Mouse (Mus musculus) hindbrain, embryonic 14.5 days (tissue): ENCODE data around the gene Pcnx2. TPM values are rescaled to one million over a fixed set of nuclear protein-coding genes. Genes with fewer than 3 reads are reported as not detected.
A peak's percentile ranks its signal among the peaks of the same experiment; 100 is the strongest.

Experiments
- ATAC-seq: fragments of 200-750 bp; cut with Nextera tagmentation; 2 replicates; pipeline ENCODE4 v1.8.0; 2017; ENCODE audit warnings: moderate number of reproducible peaks, mild to moderate bottlenecking, moderate TSS enrichment, moderate library complexity; ENCODE audit not compliant: low FRiP score
- DNase-seq: peaks from one replicate; pipeline ENCODE4 v3.0.0-alpha.2; 2015; ENCODE audit warnings: low spot score
- H3K27ac ChIP-seq: fragments of 300-500 bp; sonication (generic); 2 replicates; pipeline ENCODE4 v1.5.1; 2014; ENCODE audit warnings: mild to moderate bottlenecking, moderate library complexity
- H3K27me3 ChIP-seq: fragments of 300-500 bp; sonication (generic); 2 replicates; pipeline ENCODE4 v1.6.1; 2014; ENCODE audit warnings: mild to moderate bottlenecking, low read length, mixed read lengths; ENCODE audit not compliant: control insufficient read depth, insufficient read depth
- H3K36me3 ChIP-seq: fragments of 300-500 bp; sonication (generic); replicated peaks from 2 replicates; pipeline ENCODE4 v1.6.1; 2014; ENCODE audit not compliant: control insufficient read depth, insufficient read depth
- H3K4me1 ChIP-seq: fragments of 300-500 bp; sonication (generic); replicated peaks from 2 replicates; pipeline ENCODE4 v1.6.1; 2014; ENCODE audit warnings: antibody characterized with exemption, low read length, mixed read lengths; ENCODE audit not compliant: control insufficient read depth, insufficient read depth
- H3K4me2 ChIP-seq: fragments of 300-500 bp; sonication (generic); replicated peaks from 2 replicates; pipeline ENCODE4 v1.6.1; 2014; ENCODE audit warnings: mild to moderate bottlenecking, moderate library complexity
- H3K4me3 ChIP-seq: fragments of 300-500 bp; sonication (generic); replicated peaks from 2 replicates; pipeline ENCODE4 v1.5.1; 2014; ENCODE audit warnings: mild to moderate bottlenecking, low read length
- H3K9ac ChIP-seq: fragments of 300-500 bp; sonication (generic); 2 replicates; pipeline ENCODE4 v1.6.1; 2014
- H3K9me3 ChIP-seq: fragments of 300-500 bp; sonication (generic); 2 replicates; pipeline ENCODE4 v1.6.1; 2016; ENCODE audit warnings: low read length; ENCODE audit not compliant: control insufficient read depth
- WGBS: fragments of 180-500 bp; shearing (Covaris S2); extraction: QIAGEN DNeasy Blood & Tissue Kit; methylation state at CpG from one replicate; pipeline ENCODE4 v1.1.7; 2014; 5-methylcytosine and 5-hydroxymethylcytosine counted together
- polyA plus RNA-seq: library from polyadenylated mRNA; unstranded; fragments of >200 nt; fragmentation: Nextera tagmentation; extraction: Ambion mirVana; gene quantifications from 2 replicates; pipeline ENCODE4 v1.2.1, GENCODE M21; 2014

The Pcnx2 gene
- polyA plus RNA-seq, 1 experiment from 2014 or later: 5.1 TPM

DNA sequence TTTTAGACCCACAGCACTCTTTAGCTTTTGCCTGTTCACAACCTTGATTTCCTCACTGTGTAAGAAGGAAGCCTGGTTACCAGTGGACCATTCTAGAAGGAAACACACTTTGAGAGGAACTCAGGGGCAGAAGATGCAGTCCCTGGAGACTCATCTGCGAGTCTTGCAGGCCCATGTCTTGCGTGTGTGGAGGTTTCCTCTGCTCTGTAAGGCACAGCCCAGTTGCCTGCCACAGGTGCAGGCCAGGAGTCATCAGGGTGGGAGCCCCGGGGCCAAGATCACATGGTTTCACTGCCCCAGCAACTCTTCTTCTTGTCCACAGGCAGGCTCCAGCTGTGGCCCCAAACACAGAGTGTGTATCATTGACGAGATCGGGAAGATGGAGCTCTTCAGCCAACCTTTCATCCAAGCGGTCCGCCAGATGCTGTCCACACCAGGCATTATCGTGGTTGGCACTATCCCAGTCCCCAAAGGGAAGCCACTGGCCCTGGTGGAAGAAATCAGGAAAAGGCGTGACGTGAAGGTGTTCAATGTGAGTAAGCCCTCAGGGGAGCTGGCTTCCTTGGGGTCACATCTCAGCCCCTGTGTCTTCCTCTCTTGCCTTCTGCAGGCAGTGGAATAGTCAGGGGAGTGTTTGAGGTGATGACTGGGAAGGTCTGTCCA lies 153.1 kb downstream of the Pcnx2 start:
- DNase-seq: no peak
- no peak for ATAC-seq
- H3K36me3 ChIP-seq: no peaks in the 10 kb centered on the region; the same call in 1 of the 2 replicates
- no peak overlapping the region for H3K27ac ChIP-seq
- no peaks in the 10 kb centered on the region for H3K27me3 ChIP-seq
- WGBS: 90% methylated on average over 10 of the region's 10 CpGs
- H3K4me1 ChIP-seq: no peaks in the 10 kb centered on the region
- no peak overlapping the region for H3K4me3 ChIP-seq
- H3K4me2 ChIP-seq: no peak overlapping the region
- no peak overlapping the region for H3K9ac ChIP-seq
- H3K9me3 ChIP-seq: no peaks in the 10 kb centered on the region

DNA sequence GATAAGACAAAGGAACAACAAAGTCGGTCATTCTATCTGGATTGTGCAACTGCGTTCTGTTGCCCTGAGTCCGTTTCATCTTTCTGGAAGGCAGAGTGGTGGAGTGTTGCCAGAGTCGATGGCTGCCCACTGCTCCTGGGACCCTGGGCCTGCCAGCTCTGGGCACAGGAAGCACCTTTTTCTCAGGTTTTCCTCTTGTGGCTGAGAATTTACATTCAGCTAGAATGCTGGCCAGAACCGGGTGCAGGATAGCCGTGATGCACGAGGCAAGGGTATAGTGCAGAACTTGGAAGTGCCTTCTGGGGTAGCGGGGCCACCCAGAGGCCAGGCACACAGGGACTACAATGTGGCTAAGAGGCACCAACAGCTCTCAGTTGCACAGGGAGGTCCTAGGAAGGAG lies 155.7 kb downstream of the Pcnx2 start:
- DNase-seq (no peak), ATAC-seq (no peak)
- no peak overlapping the region for H3K4me3 ChIP-seq
- no peak overlapping the region for H3K27ac ChIP-seq
- H3K9ac ChIP-seq: no peak overlapping the region
- 86% methylated on average over 8 of the region's 8 CpGs for WGBS
- H3K36me3 ChIP-seq: no peaks in the 10 kb centered on the region
- no peak overlapping the region for H3K4me2 ChIP-seq
- H3K4me1 ChIP-seq: no peaks in the 10 kb centered on the region
- no peaks in the 10 kb centered on the region for H3K9me3 ChIP-seq
- H3K27me3 ChIP-seq: no peaks in the 10 kb centered on the region

DNA sequence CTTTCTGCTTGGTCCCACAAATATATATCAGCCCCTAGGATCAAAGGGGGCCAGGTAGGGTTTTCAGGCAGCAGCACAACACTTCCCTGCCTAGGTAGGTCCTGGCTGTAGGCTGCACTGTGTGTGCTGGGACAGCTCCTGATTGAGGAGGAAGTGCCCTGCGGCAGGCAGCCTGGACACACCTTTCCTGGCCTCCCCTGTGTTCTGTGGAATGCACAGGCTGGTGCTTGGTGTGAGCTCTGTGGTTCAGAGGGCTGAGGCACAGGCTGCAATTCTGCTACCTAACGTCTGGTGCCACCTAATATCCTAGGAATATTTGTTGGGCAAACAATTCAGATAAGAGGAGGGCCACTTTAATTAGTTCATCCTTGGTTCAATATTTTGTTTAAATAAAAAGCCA lies 156.3 kb downstream of the Pcnx2 start:
- Histone ChIP-seq H3K4me3 (no peak overlapping the region), H3K36me3 (no peaks in the 10 kb centered on the region), H3K27me3 (no peaks in the 10 kb centered on the region), H3K9me3 (no peaks in the 10 kb centered on the region), H3K4me1 (no peaks in the 10 kb centered on the region), H3K4me2 (no peak overlapping the region), H3K9ac (no peak overlapping the region), H3K27ac (no peak overlapping the region)
- no peak for DNase-seq
- ATAC-seq: no peak
- 69% methylated on average over 2 of the region's 2 CpGs for WGBS

DNA sequence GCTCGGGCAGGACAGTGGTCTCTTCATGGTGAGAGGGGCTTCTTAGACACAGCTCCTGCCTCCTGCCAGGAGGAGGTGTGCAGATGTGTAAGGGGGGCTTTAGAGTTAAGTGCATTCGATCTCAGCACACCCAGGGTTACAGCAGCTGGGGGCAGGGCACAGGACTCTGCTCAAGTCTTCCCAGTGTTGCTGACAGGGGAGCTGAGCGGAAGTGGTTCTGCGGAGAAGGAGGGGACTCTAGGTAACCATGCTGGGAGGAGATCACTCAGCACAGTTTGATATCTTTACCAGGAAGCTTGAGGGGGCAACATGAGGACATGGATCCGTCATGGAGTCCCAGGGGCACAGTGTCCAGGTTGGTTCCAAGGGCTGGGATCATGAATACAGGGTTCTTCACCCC lies 156.7 kb downstream of the Pcnx2 start:
- WGBS: 73% methylated on average over 5 of the region's 5 CpGs
- H3K27ac ChIP-seq: no peak overlapping the region
- no peak overlapping the region for H3K4me2 ChIP-seq
- H3K9ac ChIP-seq: no peak overlapping the region
- no peak for DNase-seq
- no peak overlapping the region for H3K4me3 ChIP-seq
- H3K9me3 ChIP-seq: no peaks in the 10 kb centered on the region
- H3K4me1 ChIP-seq: no peaks in the 10 kb centered on the region
- no peaks in the 10 kb centered on the region for H3K27me3 ChIP-seq
- H3K36me3 ChIP-seq: no peaks in the 10 kb centered on the region
- ATAC-seq: no peak

DNA sequence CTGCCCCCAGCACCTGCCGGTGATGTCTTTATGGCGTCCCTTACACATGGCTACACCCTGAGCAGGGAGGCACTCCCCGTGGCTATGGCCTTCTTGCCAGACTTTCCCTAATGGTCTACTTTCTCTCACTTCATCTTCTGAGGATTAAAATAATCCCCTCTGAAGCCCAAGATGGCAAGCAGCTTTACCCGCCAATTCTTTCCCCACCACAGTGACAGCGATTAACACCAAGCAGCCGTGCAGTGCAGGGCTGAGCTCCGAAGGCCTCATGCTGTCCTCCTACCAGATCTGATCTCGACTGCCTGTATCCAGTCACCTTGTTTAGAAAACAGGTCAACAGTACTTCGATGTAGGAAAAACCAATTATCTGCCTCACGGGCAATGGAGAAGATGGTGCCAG lies 157.5 kb downstream of the Pcnx2 start:
- H3K4me3 ChIP-seq: no peak overlapping the region

DNA sequence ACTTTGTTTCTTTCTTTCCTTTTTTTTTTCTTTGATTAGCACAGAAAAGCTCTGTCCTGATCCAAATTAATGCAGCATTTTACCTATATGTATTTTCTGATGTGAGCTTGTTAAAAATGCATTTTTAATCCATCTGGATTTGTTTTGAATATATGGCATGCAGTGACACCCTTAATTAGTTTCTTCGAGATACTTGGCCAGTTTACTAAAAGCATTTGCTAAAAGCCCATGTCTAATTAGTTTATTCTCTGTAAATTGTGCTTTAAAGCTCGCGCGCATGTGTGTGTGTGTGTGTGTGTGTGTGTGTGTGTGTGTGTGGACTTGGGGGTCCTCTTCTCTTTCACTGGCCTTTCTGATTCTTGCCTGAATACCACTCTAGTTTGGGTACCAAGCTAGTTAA lies 159.2 kb downstream of the Pcnx2 start:
- Histone ChIP-seq H3K4me2 (no peak overlapping the region), H3K9me3 (no peaks in the 10 kb centered on the region), H3K27ac (no peak overlapping the region), H3K36me3 (no peaks in the 10 kb centered on the region), H3K4me1 (peaks cover 6% of the 10 kb centered on the region; the same call in 1 of the 2 replicates), H3K27me3 (no peaks in the 10 kb centered on the region), H3K4me3 (no peak overlapping the region), H3K9ac (no peak overlapping the region)
- WGBS: 77% methylated on average over 4 of the region's 4 CpGs
- DNase-seq: no peak
- ATAC-seq: no peak

More for the DNA sequence above, 157.5 kb downstream of the Pcnx2 start:
- no peak overlapping the region for H3K27ac ChIP-seq
- no peak overlapping the region for H3K4me2 ChIP-seq
- no peaks in the 10 kb centered on the region for H3K36me3 ChIP-seq
- H3K4me1 ChIP-seq: no peaks in the 10 kb centered on the region
- WGBS: 87% methylated on average over 10 of the region's 10 CpGs
- DNase-seq: no peak
- H3K9ac ChIP-seq: no peak overlapping the region
- no peaks in the 10 kb centered on the region for H3K9me3 ChIP-seq
- no peak for ATAC-seq
- H3K27me3 ChIP-seq: no peaks in the 10 kb centered on the region

DNA sequence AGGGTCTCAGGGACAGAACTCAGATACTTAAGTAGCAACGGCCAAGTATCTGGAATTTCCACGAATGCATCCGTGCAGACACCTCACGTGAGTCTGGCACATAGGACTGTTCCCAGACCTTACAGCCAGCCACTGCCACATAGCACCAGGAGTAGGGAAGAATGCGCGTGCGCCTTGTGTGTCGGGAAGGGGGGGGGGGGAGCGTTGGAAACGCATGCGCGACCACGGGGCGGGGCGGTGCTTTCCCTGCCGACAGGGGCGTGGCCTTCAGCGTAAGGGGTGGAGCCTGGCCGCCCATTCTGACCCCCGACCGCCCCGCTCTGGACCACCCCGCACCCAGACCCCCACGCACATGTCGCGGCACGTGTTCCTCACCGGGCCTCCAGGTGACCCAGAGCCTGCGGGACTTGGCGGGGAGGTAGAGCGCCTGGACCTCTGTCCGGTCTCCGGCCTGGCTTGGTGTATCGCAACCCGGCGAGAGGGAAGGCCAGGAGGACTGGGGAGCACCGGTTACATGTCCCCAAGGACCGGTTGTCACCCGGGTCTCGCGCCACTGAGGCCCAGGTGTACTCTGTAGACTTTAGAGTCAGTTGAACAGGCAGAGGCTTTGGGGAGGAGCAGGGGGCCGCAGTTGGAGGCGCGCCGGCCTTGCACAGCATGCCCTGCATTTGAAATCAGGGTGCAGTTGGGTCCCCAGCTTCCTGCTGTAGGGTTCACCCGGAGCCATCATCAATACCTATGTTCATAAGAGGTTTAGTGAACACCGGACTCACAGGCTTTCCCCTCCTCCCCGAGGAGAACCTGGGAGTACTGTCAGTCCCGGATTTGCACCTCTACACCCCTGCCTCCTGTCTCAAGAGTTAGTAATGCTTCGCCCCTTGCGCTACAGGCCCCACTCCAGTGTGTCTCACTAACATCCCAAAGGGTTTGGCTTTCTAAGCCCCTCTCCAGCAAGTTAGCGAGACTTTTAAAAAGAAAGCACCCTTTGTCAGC lies 163.9 kb downstream of the Pcnx2 start:
- WGBS: 7% methylated on average over 47 of the region's 52 CpGs
- Histone ChIP-seq H3K4me3 (peak overlapping the region; percentile 77), H3K27me3 (no peaks in the 10 kb centered on the region), H3K4me1 (peaks cover 10% of the 10 kb centered on the region), H3K9ac (peak overlapping the region; percentile 86), H3K27ac (no peak overlapping the region), H3K36me3 (no peaks in the 10 kb centered on the region), H3K9me3 (no peaks in the 10 kb centered on the region), H3K4me2 (peak overlapping the region; percentile 92)
- DNase-seq: peak; percentile 92
- peak; percentile 91 for ATAC-seq

DNA sequence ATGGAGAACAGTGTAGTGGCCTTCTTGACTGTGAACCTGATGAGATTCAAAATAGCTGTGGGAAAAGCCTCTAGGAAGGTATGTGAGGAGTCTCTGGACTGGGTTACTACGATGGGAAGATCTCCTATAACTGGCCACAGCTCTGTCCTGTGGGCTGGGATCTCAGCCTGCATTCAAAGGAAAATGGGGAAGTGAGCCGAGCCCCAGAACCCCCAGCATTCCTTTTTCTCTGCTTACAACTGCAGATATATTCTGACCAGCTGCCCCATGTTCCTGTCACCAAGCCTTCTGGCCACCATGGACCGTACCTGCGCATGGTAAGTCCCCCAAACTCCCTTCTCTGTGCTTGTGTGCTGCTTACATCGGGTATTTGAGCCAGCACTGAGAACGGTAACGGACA lies 168.4 kb downstream of the Pcnx2 start, which contains the start of gene Ntpcr:
Ntpcr (plus strand) TSS at position 218 of the 400 bp plus-strand sequence.
- no peaks in the 10 kb centered on the region for H3K9me3 ChIP-seq
- DNase-seq (no peak), ATAC-seq (no peak)
- no peaks in the 10 kb centered on the region for H3K36me3 ChIP-seq
- no peak within 1 kb of the TSS for H3K9ac ChIP-seq
- no peak within 1 kb of the TSS for H3K4me2 ChIP-seq
- no peaks in the 10 kb centered on the region for H3K27me3 ChIP-seq
- 86% methylated on average over 7 of the region's 7 CpGs for WGBS
- peaks cover 10% of the 10 kb centered on the region for H3K4me1 ChIP-seq
- no peak within 1 kb of the TSS for H3K4me3 ChIP-seq
- H3K27ac ChIP-seq: no peak within 1 kb of the TSS

DNA sequence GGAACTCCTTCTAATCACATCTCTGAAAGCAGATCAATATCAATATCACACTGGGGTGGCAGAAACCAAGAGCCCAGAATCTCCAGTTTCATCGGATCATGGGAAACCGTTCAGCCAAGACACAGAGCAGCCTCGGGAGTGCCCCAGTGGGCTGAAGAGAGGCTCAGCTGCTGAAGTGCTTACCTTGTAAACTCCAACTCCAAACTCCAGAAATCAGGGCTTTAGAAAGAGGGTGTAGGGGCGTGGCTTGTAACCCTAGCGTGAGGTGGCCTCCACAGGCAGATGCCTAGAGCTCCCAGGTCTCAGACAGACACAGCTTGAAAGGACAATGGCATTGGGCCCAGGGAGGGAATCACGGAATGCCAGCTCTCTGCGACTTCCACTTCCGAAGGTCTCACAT lies 170.3 kb downstream of the Pcnx2 start:
- Histone ChIP-seq H3K36me3 (no peaks in the 10 kb centered on the region), H3K9ac (no peak overlapping the region), H3K9me3 (no peaks in the 10 kb centered on the region), H3K4me3 (no peak overlapping the region), H3K4me1 (no peaks in the 10 kb centered on the region), H3K4me2 (no peak overlapping the region), H3K27ac (no peak overlapping the region), H3K27me3 (no peaks in the 10 kb centered on the region)
- DNase-seq (no peak), ATAC-seq (no peak)
- WGBS: 51% methylated on average over 8 of the region's 8 CpGs
